Mouse (Mus musculus) forelimb bud, embryonic 11.5 days (tissue): ENCODE results near the gene Tgm1.
A peak's percentile ranks its signal among the peaks of the same experiment; 100 is the strongest.

Experiments
- DNase-seq: peaks from one replicate; pipeline ENCODE4 v3.0.0-alpha.2; 2012; ENCODE audit warnings: low read depth, low spot score

The Tgm1 gene

GRCm38 (mm10) chr14:55723433-55723832 lies 9.7 kb upstream of the Tgm1 start:
- DNase-seq: no peak

GRCm38 (mm10) chr14:55722438-55722945 lies 8.8 kb upstream of the Tgm1 start:
- no peak for DNase-seq

- DNase-seq: peak; percentile 92
Observed at GRCm38 (mm10) chr14:55721700-55722437, 8.1 kb upstream of the Tgm1 start, which contains the start of gene Rabggta. Gene Rabggta (minus strand): TSS chr14:55722263.

- DNase-seq: no peak
Observed at GRCm38 (mm10) chr14:55721076-55721475, 7.3 kb upstream of the Tgm1 start.

GRCm38 (mm10) chr14:55720666-55721065 lies 6.9 kb upstream of the Tgm1 start:
- DNase-seq: no peak

- no peak for DNase-seq
Observed at GRCm38 (mm10) chr14:55719737-55720136, 6.0 kb upstream of the Tgm1 start.

GRCm38 (mm10) chr14:55716884-55717283 lies 3.2 kb upstream of the Tgm1 start:
- no peak for DNase-seq

GRCm38 (mm10) chr14:55716271-55716670 lies 2.5 kb upstream of the Tgm1 start:
- DNase-seq: no peak

- DNase-seq: no peak
Observed at GRCm38 (mm10) chr14:55714893-55715292, 1.2 kb upstream of the Tgm1 start.

- peak; percentile 12 for DNase-seq
Observed at GRCm38 (mm10) chr14:55713007-55713728, 558 bp downstream of the Tgm1 start.

GRCm38 (mm10) chr14:55711786-55712185 lies 1.9 kb downstream of the Tgm1 start:
- no peak for DNase-seq

- no peak for DNase-seq
Observed at GRCm38 (mm10) chr14:55709509-55709908, 4.2 kb downstream of the Tgm1 start.

GRCm38 (mm10) chr14:55707397-55707796 lies 6.3 kb downstream of the Tgm1 start:
- no peak for DNase-seq

- no peak for DNase-seq
Observed at GRCm38 (mm10) chr14:55706051-55706600, 7.6 kb downstream of the Tgm1 start.

- no peak for DNase-seq
Observed at GRCm38 (mm10) chr14:55702761-55703160, 11.0 kb downstream of the Tgm1 start.

GRCm38 (mm10) chr14:55701131-55701530 lies 12.6 kb downstream of the Tgm1 start:
- no peak for DNase-seq

- DNase-seq: no peak
Observed at GRCm38 (mm10) chr14:55697226-55697625, 16.5 kb downstream of the Tgm1 start.

GRCm38 (mm10) chr14:55689433-55689832 lies 24.3 kb downstream of the Tgm1 start:
- no peak for DNase-seq

GRCm38 (mm10) chr14:55682118-55682493 lies 31.6 kb downstream of the Tgm1 start:
- no peak for DNase-seq

- DNase-seq: peak; percentile 99
Observed at GRCm38 (mm10) chr14:55681160-55682117, 32.3 kb downstream of the Tgm1 start, which contains the start of gene Tinf2. Gene Tinf2 (minus strand): TSS chr14:55681820.

- no peak for DNase-seq
Observed at GRCm38 (mm10) chr14:55677615-55678014, 36.1 kb downstream of the Tgm1 start.
